In genomic region chr17:83179151-83179531, GRCm38 (mm10) we compare ENCODE assay signal across 17 mouse cellular contexts. TPM values are rescaled to one million over a fixed set of nuclear protein-coding genes. Genes with fewer than 3 reads are reported as not detected.
DNase-seq lines count a peak whose midpoint lies in the region; ATAC-seq lines count a peak whose summit lies in the region.
"Had no signal": no experiment of that assay in that cellular context is flagged by ENCODE, and none has a peak within 500 bp of the region (broad histone marks: within the 10 kb centered on the region; RNA-seq: fewer than 3 reads in every experiment).

No protein-coding gene starts in this region.

- H3K4me3 ChIP-seq in hindbrain, embryonic 13.5 days = no peak overlapping the region
- H3K4me3 ChIP-seq in hindbrain, embryonic 12.5 days = no peak overlapping the region
- no peak overlapping the region for H3K4me3 ChIP-seq in midbrain, embryonic 13.5 days (replicated peaks)
- H3K4me3 ChIP-seq in midbrain, embryonic 10.5 days = no peak overlapping the region
- H3K4me3 ChIP-seq in embryonic facial prominence, embryonic 14.5 days (ENCODE audit: low read depth, low read length) = no peak overlapping the region
- H3K4me3 ChIP-seq in midbrain, embryonic 16.5 days (ENCODE audit: low read depth, low read length) = no peak overlapping the region
- H3K4me3 ChIP-seq: forebrain, embryonic 13.5 days; heart, embryonic 13.5 days had no signal

- no peak overlapping the region for H3K4me2 ChIP-seq in hindbrain, embryonic 13.5 days
- no peak overlapping the region for H3K4me2 ChIP-seq in hindbrain, embryonic 12.5 days (replicated peaks)
- H3K4me2 ChIP-seq in midbrain, embryonic 13.5 days (replicated peaks) = no peak overlapping the region
- H3K4me2 ChIP-seq in embryonic facial prominence, embryonic 14.5 days (ENCODE audit: low read depth, low read length) = no peak overlapping the region
- no peak overlapping the region for H3K4me2 ChIP-seq in midbrain, embryonic 16.5 days (ENCODE audit: low read length)
- H3K4me2 ChIP-seq: forebrain, embryonic 13.5 days; heart, embryonic 13.5 days had no signal

- H3K27me3 ChIP-seq in hindbrain, embryonic 13.5 days = peaks cover 20% of the 10 kb centered on the region; the same call in 1 of the 2 replicates
- H3K27me3 ChIP-seq in hindbrain, embryonic 12.5 days = no peaks in the 10 kb centered on the region; the same call in 1 of the 2 replicates
- peaks cover 5% of the 10 kb centered on the region; the same call in 1 of the 2 replicates for H3K27me3 ChIP-seq in midbrain, embryonic 13.5 days
- H3K27me3 ChIP-seq in midbrain, embryonic 10.5 days (ENCODE audit: low read depth, poor library complexity, severe bottlenecking) = peaks cover 59% of the 10 kb centered on the region
- no peaks in the 10 kb centered on the region for H3K27me3 ChIP-seq in embryonic facial prominence, embryonic 14.5 days (replicated peaks; ENCODE audit: control insufficient read depth, insufficient read depth, low read length)
- H3K27me3 ChIP-seq in midbrain, embryonic 16.5 days (ENCODE audit: control insufficient read depth, insufficient read depth, low read depth, low read length) = no peaks in the 10 kb centered on the region
- H3K27me3 ChIP-seq: forebrain, embryonic 13.5 days; heart, embryonic 13.5 days had no signal

- H3K27ac ChIP-seq in hindbrain, embryonic 13.5 days = 0 out of 2 replicates have a peak overlapping the region, but pooled peaks have one; percentile 3
- H3K27ac ChIP-seq in hindbrain, embryonic 12.5 days = no peak overlapping the region
- no peak overlapping the region for H3K27ac ChIP-seq in midbrain, embryonic 13.5 days
- no peak overlapping the region for H3K27ac ChIP-seq in midbrain, embryonic 10.5 days (replicated peaks)
- no peak overlapping the region for H3K27ac ChIP-seq in embryonic facial prominence, embryonic 14.5 days (replicated peaks; ENCODE audit: low read depth, low read length)
- no peak overlapping the region for H3K27ac ChIP-seq in midbrain, embryonic 16.5 days (ENCODE audit: low read length)
- H3K27ac ChIP-seq: forebrain, embryonic 13.5 days; heart, embryonic 13.5 days; hindbrain, postnatal 0 days had no signal

- no peaks in the 10 kb centered on the region for H3K9me3 ChIP-seq in hindbrain, embryonic 13.5 days
- H3K9me3 ChIP-seq in hindbrain, embryonic 12.5 days (replicated peaks) = no peaks in the 10 kb centered on the region
- no peaks in the 10 kb centered on the region for H3K9me3 ChIP-seq in midbrain, embryonic 13.5 days
- no peaks in the 10 kb centered on the region for H3K9me3 ChIP-seq in midbrain, embryonic 10.5 days (replicated peaks)
- no peaks in the 10 kb centered on the region for H3K9me3 ChIP-seq in embryonic facial prominence, embryonic 14.5 days (ENCODE audit: control insufficient read depth, low read length)
- H3K9me3 ChIP-seq in midbrain, embryonic 16.5 days (replicated peaks; ENCODE audit: control insufficient read depth, low read length, poor library complexity, severe bottlenecking) = no peaks in the 10 kb centered on the region
- H3K9me3 ChIP-seq: forebrain, embryonic 13.5 days had no signal

- ATAC-seq in hindbrain, embryonic 13.5 days (ENCODE audit: low FRiP score) = no peak
- no peak for ATAC-seq in hindbrain, embryonic 12.5 days (ENCODE audit: low FRiP score)
- peak; percentile 58 for ATAC-seq in midbrain, embryonic 13.5 days
- 0 out of 2 replicates have a peak, but pooled peaks have one; percentile 33 for ATAC-seq in embryonic facial prominence, embryonic 14.5 days (ENCODE audit: low read depth)
- 0 out of 2 replicates have a peak, but pooled peaks have one; percentile 33 for ATAC-seq in midbrain, embryonic 16.5 days
- ATAC-seq: forebrain, embryonic 13.5 days; lung, postnatal 0 days had no signal

- peaks cover 17% of the 10 kb centered on the region for H3K4me1 ChIP-seq in hindbrain, embryonic 13.5 days (replicated peaks)
- H3K4me1 ChIP-seq in hindbrain, embryonic 12.5 days = peaks cover 20% of the 10 kb centered on the region
- H3K4me1 ChIP-seq in midbrain, embryonic 13.5 days (replicated peaks) = peaks cover 18% of the 10 kb centered on the region; the same call in 1 of the 2 replicates
- peaks cover 37% of the 10 kb centered on the region for H3K4me1 ChIP-seq in midbrain, embryonic 10.5 days
- H3K4me1 ChIP-seq in embryonic facial prominence, embryonic 14.5 days (ENCODE audit: control insufficient read depth, insufficient read depth, low read length) = peaks cover 16% of the 10 kb centered on the region; the same call in 1 of the 2 replicates
- no peaks in the 10 kb centered on the region for H3K4me1 ChIP-seq in midbrain, embryonic 16.5 days (ENCODE audit: control insufficient read depth, insufficient read depth, low read length)
- H3K4me1 ChIP-seq: forebrain, embryonic 13.5 days had no signal

- WGBS in hindbrain, embryonic 13.5 days = 35% methylated on average over 6 of the region's 6 CpGs
- 34% methylated on average over 6 of the region's 6 CpGs for WGBS in hindbrain, embryonic 12.5 days
- whole genome bisulfite sequencing in midbrain, embryonic 13.5 days = 53% methylated on average over 6 of the region's 6 CpGs
- 65% methylated on average over 6 of the region's 6 CpGs for WGBS in midbrain, embryonic 10.5 days
- WGBS in embryonic facial prominence, embryonic 14.5 days = 26% methylated on average over 6 of the region's 6 CpGs
- 50% methylated on average over 6 of the region's 6 CpGs for WGBS in midbrain, embryonic 16.5 days

- DNase-seq in midbrain, embryonic 10.5 days (ENCODE audit: low spot score) = no peak
- no peak for DNase-seq in embryonic facial prominence, embryonic 14.5 days (ENCODE audit: low spot score)
- DNase-seq in natural killer cell, adult 2 months (ENCODE audit: low spot score in 2 of 2) = no peak
- DNase-seq in spleen, postnatal 14 days (ENCODE audit: low spot score in 2 of 2) = no peak
- DNase-seq: B cell, adult 2 months; gastrocnemius, postnatal 25 days; left cerebral cortex, postnatal 4 days; right cerebral cortex, postnatal 25 days had no signal

- no peaks in the 10 kb centered on the region for H3K36me3 ChIP-seq in hindbrain, embryonic 13.5 days
- no peaks in the 10 kb centered on the region for H3K36me3 ChIP-seq in hindbrain, embryonic 12.5 days
- no peaks in the 10 kb centered on the region for H3K36me3 ChIP-seq in midbrain, embryonic 13.5 days
- H3K36me3 ChIP-seq in midbrain, embryonic 10.5 days = no peaks in the 10 kb centered on the region
- H3K36me3 ChIP-seq in embryonic facial prominence, embryonic 14.5 days (ENCODE audit: control insufficient read depth, insufficient read depth, low read length) = no peaks in the 10 kb centered on the region
- H3K36me3 ChIP-seq in midbrain, embryonic 16.5 days (ENCODE audit: control insufficient read depth, insufficient read depth, low read length) = no peaks in the 10 kb centered on the region
- H3K36me3 ChIP-seq: G1E; heart, embryonic 13.5 days had no signal

- no peak overlapping the region for H3K9ac ChIP-seq in hindbrain, embryonic 13.5 days
- no peak overlapping the region for H3K9ac ChIP-seq in hindbrain, embryonic 12.5 days
- no peak overlapping the region for H3K9ac ChIP-seq in midbrain, embryonic 13.5 days (replicated peaks)
- no peak overlapping the region for H3K9ac ChIP-seq in embryonic facial prominence, embryonic 14.5 days (ENCODE audit: low read depth, low read length)
- H3K9ac ChIP-seq in midbrain, embryonic 16.5 days (ENCODE audit: low read depth, low read length) = no peak overlapping the region
- H3K9ac ChIP-seq: forebrain, embryonic 13.5 days; heart, embryonic 13.5 days had no signal

RNA-seq across cellular contexts. Expression of gene Pkdcc, which starts 36.0 kb away (rescaled TPM):
- polyA plus RNA-seq in hindbrain, embryonic 13.5 days (2015; fragmentation: Nextera tagmentation; extraction: Ambion mirVana) = 4.4 and 5.7 TPM in 2 replicates
- 14.6 and 17.9 TPM in 2 replicates for polyA plus RNA-seq in hindbrain, embryonic 12.5 days (2016; fragmentation: Nextera tagmentation; extraction: Ambion mirVana)
- 1.5 and 2.3 TPM in 2 replicates for polyA plus RNA-seq in midbrain, embryonic 13.5 days (2015; fragmentation: Nextera tagmentation; extraction: Ambion mirVana)
- 4.9 and 6.0 TPM in 2 replicates for polyA plus RNA-seq in midbrain, embryonic 10.5 days (2016; fragmentation: Nextera tagmentation; extraction: Ambion mirVana)
- polyA plus RNA-seq in embryonic facial prominence, embryonic 14.5 days (2014; fragmentation: Nextera tagmentation; extraction: Ambion mirVana) = 26.2 and 29.9 TPM in 2 replicates
- polyA plus RNA-seq in midbrain, embryonic 16.5 days (2015; fragmentation: Nextera tagmentation; extraction: Ambion mirVana) = 3.9 and 4.3 TPM in 2 replicates
- polyA plus RNA-seq: G1E had no signal

Comparison
In these comparisons a context has a peak if more than half of its experiments do, and no peak if none do; other contexts are left out.
1. ATAC-seq: peak in midbrain, embryonic 13.5 days (single experiment), embryonic facial prominence, embryonic 14.5 days (single experiment) and midbrain, embryonic 16.5 days (single experiment); none in hindbrain, embryonic 13.5 days (single experiment) and hindbrain, embryonic 12.5 days (single experiment).